Mouse (Mus musculus) neutrophil, adult 5-6 weeks (primary cell): ENCODE data around the gene Hsf2bp. TPM values are rescaled to one million over a fixed set of nuclear protein-coding genes. Genes with fewer than 3 reads are reported as not detected.

Experiments
- total RNA-seq: library from RNA; stranded (forward); fragments of 200-1000 nt; gene quantifications from 2 replicates; pipeline ENCODE4 v1.2.3, GENCODE M21; 2017

Gene Hsf2bp
- total RNA-seq, 1 experiment from 2014 or later = not detected

Other genes with a start within 250 kb of the Hsf2bp start
- gene Sik1, start 180.5 kb downstream of the Hsf2bp start, total RNA-seq = 79.1 and 90.7 TPM in 2 replicates
- gene Rrp1b, start 249 bp downstream of the Hsf2bp start, total RNA-seq = 16.3 and 23.0 TPM in 2 replicates
- gene Notch3, start 130.5 kb upstream of the Hsf2bp start, total RNA-seq = not detected in 2 replicates
- gene Ephx3, start 153.2 kb upstream of the Hsf2bp start, total RNA-seq = 0.37 and 0.58 TPM in 2 replicates
- 70.2 and 73.6 TPM in 2 replicates for gene Brd4, start 248.4 kb upstream of the Hsf2bp start, total RNA-seq